In the genomic region with DNA sequence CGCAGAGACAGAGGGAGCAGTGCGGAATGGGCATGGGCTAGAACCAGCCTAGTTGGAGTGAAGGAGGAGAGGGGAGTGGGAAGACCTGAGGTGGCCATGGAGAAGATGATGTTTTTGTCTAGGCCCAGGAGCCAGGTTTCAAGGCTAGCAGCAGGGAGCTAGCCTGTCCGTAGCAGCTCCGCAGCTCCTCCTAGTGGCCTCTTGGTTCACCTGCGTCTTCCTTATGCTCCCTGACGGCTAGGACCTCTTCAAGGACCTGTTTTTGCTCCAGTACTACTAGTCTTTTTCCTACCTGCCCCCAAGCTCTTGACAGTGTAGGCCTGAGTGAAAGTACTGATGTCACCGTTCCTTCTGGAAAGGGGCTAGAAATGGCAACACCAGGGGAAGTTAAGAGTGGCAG, we compare ENCODE assay signal across 8 mouse cellular contexts. TPM values are rescaled to one million over a fixed set of nuclear protein-coding genes. Genes with fewer than 3 reads are reported as not detected.
A peak's percentile ranks its signal among the peaks of the same experiment; 100 is the strongest.
DNase-seq lines count a peak whose midpoint lies in the region; ATAC-seq and TF ChIP-seq lines count a peak whose summit lies in the region.

No protein-coding gene starts in this region.

- peak; percentile 89 for TF ChIP-seq CTCF in C2C12 (IDR thresholded peaks at IDR 0.05; ENCODE audit: control insufficient read depth, insufficient read depth, insufficient read length)
- TF ChIP-seq CTCF in liver, postnatal 0 days (IDR thresholded peaks at IDR 0.05; ENCODE audit: low read depth) = peak; percentile 91
- TF ChIP-seq CTCF in olfactory bulb, adult 2 months (IDR thresholded peaks at IDR 0.05; ENCODE audit: insufficient read depth, low read depth, low read length) = peak; percentile 69

- no peak for TF ChIP-seq POLR2A in olfactory bulb, adult 2 months (IDR thresholded peaks at IDR 0.05; ENCODE audit: insufficient read depth, low read depth, low read length)

- no peak overlapping the region for H3K4me2 ChIP-seq in liver, postnatal 0 days (ENCODE audit: low read depth, low read length)

- H3K36me3 ChIP-seq in C2C12 (ENCODE audit: control insufficient read depth, insufficient read depth) = no peaks in the 10 kb centered on the region
- no peaks in the 10 kb centered on the region for H3K36me3 ChIP-seq in liver, postnatal 0 days (replicated peaks; ENCODE audit: insufficient read depth, low read length)

- WGBS in liver, postnatal 0 days (ENCODE audit: insufficient replicate concordance) = 20% methylated on average over 7 of the region's 7 CpGs
- 34% methylated on average over 7 of the region's 7 CpGs for WGBS in olfactory bulb, adult 2 months

- peaks cover 7% of the 10 kb centered on the region for H3K27me3 ChIP-seq in C2C12 (ENCODE audit: control insufficient read depth, insufficient read depth, insufficient read length)
- H3K27me3 ChIP-seq in liver, postnatal 0 days (ENCODE audit: insufficient read depth, low read length) = peaks cover 44% of the 10 kb centered on the region

- H3K79me2 ChIP-seq in C2C12 (ENCODE audit: control insufficient read depth, insufficient read depth) = no peaks in the 10 kb centered on the region

- peak; percentile 55 for ATAC-seq in liver, postnatal 0 days

- no peak overlapping the region for H3ac ChIP-seq in C2C12 (ENCODE audit: control insufficient read depth, insufficient read length, low read depth)

- peak; percentile 61 for DNase-seq in WW6 (ENCODE audit: low read depth, low spot score)
- peak; percentile 87 to 88 for DNase-seq in cerebellum, postnatal 36 days
- peak; percentile 81 for DNase-seq in gastrocnemius, postnatal 10 days
- DNase-seq in kidney, adult 9 months = peak; percentile 78
- DNase-seq in liver, postnatal 0 days = peak; percentile 83
- peak; percentile 69 for DNase-seq in thymus, postnatal 0 days (ENCODE audit: low spot score)

- TF ChIP-seq EP300 in liver, postnatal 0 days (IDR thresholded peaks at IDR 0.05; ENCODE audit: low read depth) = no peak

- H3K4me3 ChIP-seq in C2C12 (ENCODE audit: insufficient read depth, poor library complexity, severe bottlenecking) = no peak overlapping the region
- no peak overlapping the region for H3K4me3 ChIP-seq in liver, postnatal 0 days (ENCODE audit: low read depth, low read length)
- H3K4me3 ChIP-seq in olfactory bulb, adult 2 months (ENCODE audit: insufficient read depth, low read depth, low read length) = no peak overlapping the region

- H3K4me1 ChIP-seq in liver, postnatal 0 days (ENCODE audit: insufficient read depth) = peaks cover 8% of the 10 kb centered on the region; the same call in 1 of the 2 replicates
- H3K4me1 ChIP-seq in olfactory bulb, adult 2 months (ENCODE audit: control insufficient read depth, insufficient read depth, low read length) = peaks cover 38% of the 10 kb centered on the region

- no peak overlapping the region for H3K27ac ChIP-seq in liver, postnatal 0 days (ENCODE audit: low read depth)
- H3K27ac ChIP-seq in olfactory bulb, adult 2 months (ENCODE audit: insufficient read depth, low read depth, low read length) = peak overlapping the region; percentile 53

- H3K9ac ChIP-seq in liver, postnatal 0 days (replicated peaks) = no peak overlapping the region

- no peaks in the 10 kb centered on the region for H3K79me3 ChIP-seq in C2C12 (ENCODE audit: low read depth)

- no peaks in the 10 kb centered on the region for H3K9me3 ChIP-seq in liver, postnatal 0 days (ENCODE audit: low read length)

TF ChIP-seq in C2C12, 6 proteins besides CTCF, POLR2A, EP300 and RAD21:
- TF ChIP-seq USF1 (IDR thresholded peaks at IDR 0.05; ENCODE audit: low read depth) (no peak), MYOG (IDR thresholded peaks at IDR 0.05; ENCODE audit: control insufficient read depth, extremely low read depth, insufficient read length) (no peak), MYOD1 (IDR thresholded peaks at IDR 0.05; ENCODE audit: control insufficient read depth, insufficient read length, low read depth) (no peak), MAX (IDR thresholded peaks at IDR 0.05) (no peak), CEBPB (IDR thresholded peaks at IDR 0.05; ENCODE audit: low read depth) (no peak), FOSL1 (IDR thresholded peaks at IDR 0.05; ENCODE audit: insufficient read depth, low read length, poor library complexity, severe bottlenecking) (no peak)

RNA-seq across cellular contexts. Expression of a gene that starts 4.4 kb away (rescaled TPM):
- 0.06 TPM for polyA plus RNA-seq in C2C12 (2012; fragmentation: generic; extraction: Trizol)
- under 1 TPM; 0.07 to 0.14 TPM for total RNA-seq in gastrocnemius, postnatal 10 days (2021)
- 0.07 TPM in 2 replicates for polyA plus RNA-seq in liver, postnatal 0 days (2015; fragmentation: Nextera tagmentation; extraction: Ambion mirVana)
- polyA plus RNA-seq in olfactory bulb, adult 2 months (2012; ENCODE audit: insufficient read depth, insufficient read length, low replicate concordance, missing spikeins) = not detected in 2 replicates
- polyA plus RNA-seq in thymus, postnatal 0 days (2015; fragmentation: Nextera tagmentation; extraction: Ambion mirVana) = 0.09 TPM in 2 replicates

RNA-seq across cellular contexts. Expression of a gene that starts 16.3 kb away (rescaled TPM):
- not detected for polyA plus RNA-seq in C2C12 (2012; fragmentation: generic; extraction: Trizol)
- total RNA-seq in gastrocnemius, postnatal 10 days (2021) = 1 to 10 TPM in 1 of 2 experiments, under 1 TPM in 1; 0.87 to 1.2 TPM
- polyA plus RNA-seq in liver, postnatal 0 days (2015; fragmentation: Nextera tagmentation; extraction: Ambion mirVana) = 0.17 and 0.19 TPM in 2 replicates
- polyA plus RNA-seq in olfactory bulb, adult 2 months (2012; ENCODE audit: insufficient read depth, insufficient read length, low replicate concordance, missing spikeins) = 93.5 and 169 TPM in 2 replicates
- polyA plus RNA-seq in thymus, postnatal 0 days (2015; fragmentation: Nextera tagmentation; extraction: Ambion mirVana) = 0.15 and 0.17 TPM in 2 replicates

RNA-seq across cellular contexts. Expression of a gene that starts 26.9 kb away (rescaled TPM):
- polyA plus RNA-seq in C2C12 (2012; fragmentation: generic; extraction: Trizol) = 0.76 TPM
- 100 to 1,000 TPM; 695 to 761 TPM for total RNA-seq in gastrocnemius, postnatal 10 days (2021)
- 0.29 and 1.4 TPM in 2 replicates for polyA plus RNA-seq in liver, postnatal 0 days (2015; fragmentation: Nextera tagmentation; extraction: Ambion mirVana)
- polyA plus RNA-seq in olfactory bulb, adult 2 months (2012; ENCODE audit: insufficient read depth, insufficient read length, low replicate concordance, missing spikeins) = 130 and 318 TPM in 2 replicates
- 0.71 and 0.82 TPM in 2 replicates for polyA plus RNA-seq in thymus, postnatal 0 days (2015; fragmentation: Nextera tagmentation; extraction: Ambion mirVana)

RNA-seq across cellular contexts. Expression of a gene that starts 51.6 kb away (rescaled TPM):
- polyA plus RNA-seq in C2C12 (2012; fragmentation: generic; extraction: Trizol) = 3.8 TPM
- total RNA-seq in gastrocnemius, postnatal 10 days (2021) = 1 to 10 TPM; 5.6 to 6.9 TPM
- 1.8 TPM in 2 replicates for polyA plus RNA-seq in liver, postnatal 0 days (2015; fragmentation: Nextera tagmentation; extraction: Ambion mirVana)
- not detected in 2 replicates for polyA plus RNA-seq in olfactory bulb, adult 2 months (2012; ENCODE audit: insufficient read depth, insufficient read length, low replicate concordance, missing spikeins)
- polyA plus RNA-seq in thymus, postnatal 0 days (2015; fragmentation: Nextera tagmentation; extraction: Ambion mirVana) = 5.6 and 6.5 TPM in 2 replicates

Comparison
In these comparisons a context has a peak if more than half of its experiments do, and no peak if none do; other contexts are left out.
1. RNA of a gene that starts 16.3 kb away (polyA plus RNA-seq): 93.5 to 169 TPM in olfactory bulb, adult 2 months; 0.17 to 0.19 TPM in liver, postnatal 0 days, 0.15 to 0.17 TPM in thymus, postnatal 0 days and not detected in C2C12 (single experiment); every median in the first group is over 10 times any median in the second.
2. RNA of a gene that starts 26.9 kb away (polyA plus RNA-seq): 130 to 318 TPM in olfactory bulb, adult 2 months; 0.71 to 0.82 TPM in thymus, postnatal 0 days, 0.76 TPM in C2C12 (single experiment) and 0.29 to 1.4 TPM in liver, postnatal 0 days; every median in the first group is over 10 times any median in the second.
3. Peak in every context shown above with its lines, with median percentiles within 50 percentile points of each other: CTCF ChIP-seq and DNase-seq.